Mouse (Mus musculus): ENCODE results near the gene Eea1. TPM values are rescaled to one million over a fixed set of nuclear protein-coding genes. Genes with fewer than 3 reads are reported as not detected.

Gene Eea1
- polyA plus RNA-seq (2012; rRNA removed), result 0.88 and 2.8 TPM in 2 replicates

DNA sequence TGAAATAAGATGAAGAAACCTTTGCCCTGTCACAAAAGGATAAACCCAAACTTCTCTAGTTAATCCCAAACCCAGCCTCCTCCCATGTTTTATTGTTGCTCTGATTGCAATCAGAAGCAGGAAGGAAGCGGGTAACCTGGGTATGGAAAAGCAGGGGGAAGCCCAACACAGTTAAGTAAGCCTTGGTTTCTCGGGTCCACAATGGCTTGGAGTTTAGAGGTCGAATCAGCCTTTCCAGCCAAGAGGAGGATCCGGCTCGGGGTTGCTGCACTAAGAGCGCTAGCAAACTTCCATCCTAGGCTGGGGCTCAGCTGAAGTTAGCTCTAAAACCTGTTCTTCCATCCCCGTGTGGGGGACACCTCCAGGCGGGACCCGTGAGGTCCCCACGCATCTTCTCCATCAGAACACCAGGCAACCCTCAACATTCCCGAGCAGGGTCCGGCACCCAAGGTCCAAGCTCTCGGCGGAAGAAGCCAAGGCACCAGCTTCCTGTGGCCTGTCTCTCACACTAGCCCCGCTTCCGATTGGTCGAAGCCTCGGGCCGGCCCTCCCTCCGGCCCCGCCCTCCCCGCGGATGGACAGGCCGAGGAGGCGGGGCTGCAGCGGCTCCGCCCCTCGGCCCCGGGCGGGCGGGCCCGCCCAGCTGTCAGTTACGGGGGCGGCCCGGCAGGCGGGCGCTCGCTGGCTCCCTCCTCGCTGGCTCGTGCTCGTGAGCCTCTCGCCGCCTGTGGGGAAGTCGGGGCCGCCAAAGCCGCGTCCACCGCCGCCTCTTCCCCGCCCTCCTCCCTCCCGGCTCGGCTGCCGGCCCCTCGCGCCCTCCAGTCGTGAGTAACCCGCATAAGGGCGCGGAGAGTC is at the start of gene Eea1:
TSS of gene Eea1 (plus strand) at position 605 of the 855 bp plus-strand sequence.
- under 1% methylated on average over 56 of the region's 59 CpGs for WGBS

DNA sequence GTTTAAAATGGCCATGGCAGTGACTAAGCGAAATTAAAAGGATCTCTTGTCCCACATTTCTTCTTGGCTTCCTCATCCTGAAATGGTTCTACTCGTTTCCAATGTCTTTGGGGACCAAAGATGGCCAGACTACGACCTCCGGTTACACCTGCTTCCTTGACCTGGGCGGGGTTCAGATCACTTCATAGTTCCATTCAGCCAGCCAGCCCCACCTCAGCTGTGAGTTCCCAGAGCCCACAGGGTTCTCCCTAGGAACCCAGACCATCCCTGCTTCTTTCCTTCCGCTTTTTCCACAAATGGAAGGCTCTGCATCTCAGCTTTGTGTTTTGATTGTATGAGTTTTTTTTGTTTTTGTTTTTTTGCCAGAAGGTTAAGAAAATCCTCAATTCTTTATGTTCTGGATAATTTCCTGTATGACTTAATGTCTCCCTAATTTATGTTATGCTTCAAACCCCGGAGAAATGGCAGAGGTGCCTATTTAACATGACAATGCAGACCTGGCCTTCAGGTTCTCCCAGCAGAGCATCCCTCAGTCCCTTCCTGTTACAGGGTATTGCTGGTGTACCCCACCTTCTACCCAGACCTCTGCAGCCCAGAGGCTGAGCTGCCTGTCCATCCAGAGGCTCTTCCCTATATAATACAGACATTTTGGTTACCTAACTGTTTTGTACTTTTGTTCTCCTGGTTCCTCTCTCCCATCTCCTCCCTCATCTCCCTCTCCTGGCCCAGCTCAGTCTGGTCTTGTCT is 49.1 kb upstream of the Eea1 start:
- WGBS, result 58% methylated on average over 7 of the region's 7 CpGs
- Histone ChIP-seq H3K4me1 (ENCODE audit: control insufficient read depth, insufficient read depth, insufficient read length, low read length) (peaks cover 3% of the 10 kb centered on the region; the same call in 1 of the 2 replicates), H3K27me3 (ENCODE audit: control insufficient read depth, insufficient read depth, low read length) (no peaks in the 10 kb centered on the region), H3K36me3 (ENCODE audit: control insufficient read depth, insufficient read depth, low read length) (no peaks in the 10 kb centered on the region), H3K4me3 (ENCODE audit: low read depth, low read length) (no peak overlapping the region), H3K27ac (ENCODE audit: insufficient read depth, low read depth, low read length) (no peak overlapping the region)
- no peak for TF ChIP-seq CTCF (IDR thresholded peaks at IDR 0.05; ENCODE audit: extremely low read depth, insufficient read length, insufficient replicate concordance, low read depth, low read length)
- TF ChIP-seq POLR2A (IDR thresholded peaks at IDR 0.05; ENCODE audit: low read depth, low read length), result no peak

More for the DNA sequence above, at the start of gene Eea1:
- Histone ChIP-seq H3K4me1 (ENCODE audit: control insufficient read depth, insufficient read depth, insufficient read length, low read length) (no peaks in the 10 kb centered on the region), H3K4me3 (ENCODE audit: low read depth, low read length) (peak within 1 kb of the TSS; percentile 82), H3K27ac (ENCODE audit: insufficient read depth, low read depth, low read length) (peak within 1 kb of the TSS; percentile 84), H3K36me3 (ENCODE audit: control insufficient read depth, insufficient read depth, low read length) (no peaks in the 10 kb centered on the region), H3K27me3 (ENCODE audit: control insufficient read depth, insufficient read depth, low read length) (no peaks in the 10 kb centered on the region)
- peak; percentile 92 for TF ChIP-seq POLR2A (IDR thresholded peaks at IDR 0.05; ENCODE audit: low read depth, low read length)
- peak; percentile 25; the same call in 1 of the 2 replicates for TF ChIP-seq CTCF (IDR thresholded peaks at IDR 0.05; ENCODE audit: extremely low read depth, insufficient read length, insufficient replicate concordance, low read depth, low read length)

DNA sequence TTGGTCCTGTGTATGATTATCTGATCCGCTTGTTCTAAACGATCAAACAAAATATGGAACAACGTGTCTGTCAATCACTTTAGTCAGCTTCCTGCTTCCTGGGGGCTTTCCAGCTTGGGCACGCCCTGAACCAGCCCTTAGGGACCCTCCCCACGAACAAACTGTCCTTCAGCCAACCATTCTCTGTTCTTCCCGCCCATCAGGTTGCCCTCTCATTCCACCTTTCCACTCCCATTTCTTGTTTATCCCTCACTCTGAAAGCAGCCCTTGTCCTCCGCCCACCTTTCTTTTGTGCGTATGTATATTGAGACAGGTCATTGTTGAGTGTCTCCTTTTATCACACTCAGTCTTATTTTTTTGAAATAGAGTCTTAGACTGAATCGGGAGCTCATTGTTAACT is 48.3 kb upstream of the Eea1 start:
- WGBS, result 68% methylated on average over 9 of the region's 9 CpGs
- H3K36me3 ChIP-seq (ENCODE audit: control insufficient read depth, insufficient read depth, low read length), result no peaks in the 10 kb centered on the region
- H3K27me3 ChIP-seq (ENCODE audit: control insufficient read depth, insufficient read depth, low read length), result no peaks in the 10 kb centered on the region
- H3K4me1 ChIP-seq (ENCODE audit: control insufficient read depth, insufficient read depth, insufficient read length, low read length), result peaks cover 3% of the 10 kb centered on the region; the same call in 1 of the 2 replicates
- no peak overlapping the region for H3K4me3 ChIP-seq (ENCODE audit: low read depth, low read length)
- no peak for TF ChIP-seq POLR2A (IDR thresholded peaks at IDR 0.05; ENCODE audit: low read depth, low read length)
- TF ChIP-seq CTCF (IDR thresholded peaks at IDR 0.05; ENCODE audit: extremely low read depth, insufficient read length, insufficient replicate concordance, low read depth, low read length), result no peak
- no peak overlapping the region for H3K27ac ChIP-seq (ENCODE audit: insufficient read depth, low read depth, low read length)

DNA sequence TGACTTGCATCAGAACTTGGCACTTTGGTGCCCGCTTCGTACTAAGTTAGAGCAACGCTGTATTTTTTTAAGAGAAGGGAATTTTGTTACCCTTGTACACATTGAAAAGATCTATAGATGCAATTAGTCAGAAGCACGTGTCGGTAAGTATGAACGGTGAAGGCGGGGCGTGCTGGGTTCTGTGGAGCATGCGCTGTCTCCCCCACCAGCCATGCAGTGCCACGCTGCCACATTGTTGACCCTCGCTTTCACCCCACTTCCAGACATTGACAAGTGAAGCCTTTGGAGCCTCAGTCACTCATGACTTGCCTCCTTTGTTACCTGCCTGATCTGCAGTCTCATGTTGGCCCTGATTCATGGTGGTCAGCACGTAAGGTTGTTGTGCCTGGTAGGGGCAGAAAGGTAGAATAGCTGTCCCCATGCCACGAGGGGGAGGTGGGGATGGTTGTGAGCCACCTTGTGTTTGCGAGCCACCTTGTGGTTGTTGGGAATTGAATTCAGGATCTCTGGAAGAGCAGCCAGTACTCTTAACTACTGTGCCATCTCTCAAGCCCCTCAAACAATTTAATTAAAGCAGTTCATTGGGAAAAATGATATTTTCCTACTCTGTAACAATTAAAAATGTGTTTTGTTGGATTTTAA is 47.0 kb upstream of the Eea1 start:
- no peak overlapping the region for H3K27ac ChIP-seq (ENCODE audit: insufficient read depth, low read depth, low read length)
- H3K4me1 ChIP-seq (ENCODE audit: control insufficient read depth, insufficient read depth, insufficient read length, low read length), result peaks cover 3% of the 10 kb centered on the region; the same call in 1 of the 2 replicates
- no peaks in the 10 kb centered on the region for H3K27me3 ChIP-seq (ENCODE audit: control insufficient read depth, insufficient read depth, low read length)
- TF ChIP-seq CTCF (IDR thresholded peaks at IDR 0.05; ENCODE audit: extremely low read depth, insufficient read length, insufficient replicate concordance, low read depth, low read length), result no peak
- TF ChIP-seq POLR2A (IDR thresholded peaks at IDR 0.05; ENCODE audit: low read depth, low read length), result no peak
- H3K36me3 ChIP-seq (ENCODE audit: control insufficient read depth, insufficient read depth, low read length), result no peaks in the 10 kb centered on the region
- 84% methylated on average over 14 of the region's 14 CpGs for WGBS
- no peak overlapping the region for H3K4me3 ChIP-seq (ENCODE audit: low read depth, low read length)

GRCm38 (mm10) chr10:95894036-95894855 is 46.2 kb upstream of the Eea1 start:
- TF ChIP-seq POLR2A (IDR thresholded peaks at IDR 0.05; ENCODE audit: low read depth, low read length) (no peak), CTCF (IDR thresholded peaks at IDR 0.05; ENCODE audit: extremely low read depth, insufficient read length, insufficient replicate concordance, low read depth, low read length) (no peak)
- H3K27me3 ChIP-seq (ENCODE audit: control insufficient read depth, insufficient read depth, low read length), result no peaks in the 10 kb centered on the region
- H3K4me1 ChIP-seq (ENCODE audit: control insufficient read depth, insufficient read depth, insufficient read length, low read length), result peaks cover 3% of the 10 kb centered on the region; the same call in 1 of the 2 replicates
- WGBS, result 23% methylated on average over 17 of the region's 17 CpGs
- H3K4me3 ChIP-seq (ENCODE audit: low read depth, low read length), result peak overlapping the region; percentile 49
- H3K36me3 ChIP-seq (ENCODE audit: control insufficient read depth, insufficient read depth, low read length), result no peaks in the 10 kb centered on the region
- H3K27ac ChIP-seq (ENCODE audit: insufficient read depth, low read depth, low read length), result no peak overlapping the region

- no peaks in the 10 kb centered on the region for H3K36me3 ChIP-seq (ENCODE audit: control insufficient read depth, insufficient read depth, low read length)
- 39% methylated on average over 10 of the region's 10 CpGs for WGBS
- TF ChIP-seq POLR2A (IDR thresholded peaks at IDR 0.05; ENCODE audit: low read depth, low read length), result no peak
- peak; percentile 80; the same call in 1 of the 2 replicates for TF ChIP-seq CTCF (IDR thresholded peaks at IDR 0.05; ENCODE audit: extremely low read depth, insufficient read length, insufficient replicate concordance, low read depth, low read length)
- H3K4me3 ChIP-seq (ENCODE audit: low read depth, low read length), result peak overlapping the region; percentile 49; the same call in 1 of the 2 replicates
- H3K27ac ChIP-seq (ENCODE audit: insufficient read depth, low read depth, low read length), result no peak overlapping the region
- no peaks in the 10 kb centered on the region for H3K27me3 ChIP-seq (ENCODE audit: control insufficient read depth, insufficient read depth, low read length)
- peaks cover 3% of the 10 kb centered on the region; the same call in 1 of the 2 replicates for H3K4me1 ChIP-seq (ENCODE audit: control insufficient read depth, insufficient read depth, insufficient read length, low read length)
Measured at GRCm38 (mm10) chr10:95894856-95895386, 45.5 kb upstream of the Eea1 start.

Measured in small intestine, adult 2 months (tissue).